Mouse (Mus musculus) spleen, adult 2 months (tissue): Measurements from ENCODE around the gene Nrm. TPM values are rescaled to one million over a fixed set of nuclear protein-coding genes. Genes with fewer than 3 reads are reported as not detected.

Source experiments
- DNase-seq, 2 experiments: peaks; one replicate each; pipeline versions ENCODE4 v3.0.0 to v3.0.0-alpha.2; 2012 to 2021; ENCODE audit warnings: low spot score in 2 of 2, low read depth in 1 of 2
- H3K27ac ChIP-seq: fragments of 200-500 bp; 2 replicates; pipeline ENCODE4 v1.5.1; 2012; ENCODE audit warnings: low read length, inconsistent platforms; ENCODE audit not compliant: insufficient read depth
- H3K27me3 ChIP-seq: fragments of 200-500 bp; 2 replicates; pipeline ENCODE4 v1.6.1; 2012; ENCODE audit warnings: mild to moderate bottlenecking, moderate library complexity, low read length, inconsistent platforms; ENCODE audit not compliant: control insufficient read depth, insufficient read depth
- H3K36me3 ChIP-seq: fragments of 200-500 bp; 2 replicates; pipeline ENCODE4 v1.6.1; 2012; ENCODE audit warnings: mild to moderate bottlenecking, low read length, inconsistent platforms; ENCODE audit not compliant: control insufficient read depth, insufficient read depth
- H3K4me1 ChIP-seq: fragments of 200-500 bp; 2 replicates; pipeline ENCODE4 v1.6.1; 2011; ENCODE audit warnings: inconsistent platforms; ENCODE audit not compliant: control insufficient read depth, insufficient read depth, insufficient read length
- H3K4me3 ChIP-seq: fragments of 200-500 bp; 2 replicates; pipeline ENCODE4 v1.5.1; 2011; ENCODE audit warnings: mild to moderate bottlenecking, inconsistent platforms; ENCODE audit not compliant: insufficient read depth, insufficient read length; ENCODE audit errors: extremely low read depth
- CTCF ChIP-seq: fragments of 200-500 bp; IDR thresholded peaks from 2 replicates; pipeline ENCODE4 v1.5.1; 2011; ENCODE audit warnings: mild to moderate bottlenecking, inconsistent platforms; ENCODE audit not compliant: insufficient read depth, insufficient read length, insufficient replicate concordance; ENCODE audit errors: extremely low read depth
- POLR2A ChIP-seq: fragments of 200-500 bp; IDR thresholded peaks from 2 replicates; pipeline ENCODE4 v1.6.1; 2011; ENCODE audit warnings: low read depth, low read length, inconsistent platforms
- WGBS: fragments of 180-500 bp; shearing (Covaris S2); methylation state at CpG from one replicate; pipeline ENCODE4 v1.1.7; 2018; 5-methylcytosine and 5-hydroxymethylcytosine counted together
- polyA plus RNA-seq: library from polyadenylated mRNA; depleted of rRNA; stranded (reverse); fragments of >200 nt; gene quantifications from 2 replicates; pipeline ENCODE4 v1.2.3, GENCODE M21; 2012

The Nrm gene
- polyA plus RNA-seq, 1 experiment: 58.5 TPM

GRCm38 (mm10) chr17:35865481-35866280 is 4.6 kb downstream of the Nrm start, which contains the start of gene Ppp1r18:
TSS of gene Ppp1r18 (plus strand) at chr17:35865593.
- no peaks in the 10 kb centered on the region for H3K27me3 ChIP-seq
- peak in 1 of 2 experiments; percentile 72 for DNase-seq
- H3K4me3 ChIP-seq: peak within 1 kb of the TSS; percentile 97
- no peaks in the 10 kb centered on the region for H3K36me3 ChIP-seq
- H3K27ac ChIP-seq: peak within 1 kb of the TSS; percentile 99
- peaks cover 3% of the 10 kb centered on the region; the same call in 1 of the 2 replicates for H3K4me1 ChIP-seq
- 1% methylated on average over 36 of the region's 48 CpGs for WGBS
- TF ChIP-seq CTCF: no peak
- no peak for TF ChIP-seq POLR2A

- H3K27ac ChIP-seq: peak overlapping the region; percentile 99
- H3K4me1 ChIP-seq: peaks cover 3% of the 10 kb centered on the region; the same call in 1 of the 2 replicates
- H3K4me3 ChIP-seq: peak overlapping the region; percentile 97
- peak in 1 of 2 experiments; percentile 77 for DNase-seq
- WGBS: under 1% methylated on average over 25 of the region's 38 CpGs
- H3K36me3 ChIP-seq: peaks cover 4% of the 10 kb centered on the region; the same call in 1 of the 2 replicates
- no peaks in the 10 kb centered on the region for H3K27me3 ChIP-seq
- TF ChIP-seq CTCF (no peak), POLR2A (peak; percentile 39; the same call in 1 of the 2 replicates)
Measured at GRCm38 (mm10) chr17:35866281-35866831, 5.2 kb downstream of the Nrm start.

- TF ChIP-seq POLR2A (no peak; the same call in 1 of the 2 replicates), CTCF (0 out of 2 replicates have a peak, but pooled peaks have one; percentile 32)
- Histone ChIP-seq H3K4me3 (peak overlapping the region; percentile 97), H3K4me1 (peaks cover 6% of the 10 kb centered on the region; the same call in 1 of the 2 replicates), H3K27me3 (no peaks in the 10 kb centered on the region), H3K36me3 (peaks cover 5% of the 10 kb centered on the region; the same call in 1 of the 2 replicates), H3K27ac (peak overlapping the region; percentile 99)
- WGBS: 2% methylated on average over 26 of the region's 26 CpGs
- DNase-seq: peak in 1 of 2 experiments; percentile 79
Measured at GRCm38 (mm10) chr17:35866911-35867890, 6.1 kb downstream of the Nrm start.

- peak in 1 of 2 experiments; percentile 73 for DNase-seq
- Histone ChIP-seq H3K36me3 (peaks cover 10% of the 10 kb centered on the region), H3K27me3 (no peaks in the 10 kb centered on the region), H3K27ac (peak overlapping the region; percentile 99), H3K4me3 (peak overlapping the region; percentile 97), H3K4me1 (peaks cover 11% of the 10 kb centered on the region; the same call in 1 of the 2 replicates)
- TF ChIP-seq CTCF (no peak), POLR2A (peak; percentile 36; the same call in 1 of the 2 replicates)
- WGBS: 1% methylated on average over 17 of the region's 17 CpGs
Measured at GRCm38 (mm10) chr17:35868165-35868820, 7.2 kb downstream of the Nrm start.

- TF ChIP-seq POLR2A (no peak), CTCF (no peak)
- Histone ChIP-seq H3K36me3 (peaks cover 13% of the 10 kb centered on the region), H3K27me3 (no peaks in the 10 kb centered on the region), H3K4me1 (peaks cover 13% of the 10 kb centered on the region; the same call in 1 of the 2 replicates), H3K27ac (peak overlapping the region; percentile 96), H3K4me3 (peak overlapping the region; percentile 97)
- DNase-seq: no peak
- WGBS: under 1% methylated on average over 7 of the region's 7 CpGs
Measured at GRCm38 (mm10) chr17:35868961-35869345, 7.8 kb downstream of the Nrm start.
